Mouse (Mus musculus) midbrain, embryonic 13.5 days (tissue): ENCODE results near the gene Ptpra. TPM values are rescaled to one million over a fixed set of nuclear protein-coding genes. Genes with fewer than 3 reads are reported as not detected.

ENCODE experiments used
- ATAC-seq: fragments of 200-750 bp; cut with Nextera tagmentation; 2 replicates; pipeline ENCODE4 v1.8.0; 2017; ENCODE audit warnings: mild to moderate bottlenecking, moderate TSS enrichment, moderate library complexity
- H3K27ac ChIP-seq: fragments of 300-500 bp; sonication (generic); 2 replicates; pipeline ENCODE4 v1.5.1; 2015; ENCODE audit warnings: inconsistent platforms, mild to moderate bottlenecking, moderate library complexity
- H3K27me3 ChIP-seq: fragments of 300-500 bp; sonication (generic); 2 replicates; pipeline ENCODE4 v1.6.1; 2015; ENCODE audit warnings: mild to moderate bottlenecking, inconsistent platforms
- H3K36me3 ChIP-seq: fragments of 300-500 bp; sonication (generic); 2 replicates; pipeline ENCODE4 v1.6.1; 2015; ENCODE audit warnings: mild to moderate bottlenecking, inconsistent platforms
- H3K4me1 ChIP-seq: fragments of 300-500 bp; sonication (generic); replicated peaks from 2 replicates; pipeline ENCODE4 v1.6.1; 2015; ENCODE audit warnings: inconsistent platforms
- H3K4me2 ChIP-seq: fragments of 300-500 bp; sonication (generic); replicated peaks from 2 replicates; pipeline ENCODE4 v1.6.1; 2015; ENCODE audit warnings: moderate library complexity, mild to moderate bottlenecking, inconsistent platforms
- H3K4me3 ChIP-seq: fragments of 300-500 bp; sonication (generic); replicated peaks from 2 replicates; pipeline ENCODE4 v1.5.1; 2015; ENCODE audit warnings: mild to moderate bottlenecking, inconsistent platforms
- H3K9ac ChIP-seq: fragments of 300-500 bp; sonication (generic); replicated peaks from 2 replicates; pipeline ENCODE4 v1.6.1; 2015; ENCODE audit warnings: mild to moderate bottlenecking, inconsistent platforms
- H3K9me3 ChIP-seq: fragments of 300-500 bp; sonication (generic); 2 replicates; pipeline ENCODE4 v1.6.1; 2016; ENCODE audit warnings: mild to moderate bottlenecking, inconsistent platforms
- WGBS: fragments of 180-500 bp; shearing (Covaris S2); methylation state at CpG from one replicate; pipeline ENCODE4 v1.1.7; 2015; 5-methylcytosine and 5-hydroxymethylcytosine counted together
- polyA plus RNA-seq: library from polyadenylated mRNA; unstranded; fragments of >200 nt; fragmentation: Nextera tagmentation; extraction: Ambion mirVana; gene quantifications from 2 replicates; pipeline ENCODE4 v1.2.1, GENCODE M21; 2015

Ptpra gene
- polyA plus RNA-seq, 1 experiment from 2014 or later = 126 TPM

- ATAC-seq = peak; percentile 96
- peak within 1 kb of the TSS; percentile 90 for H3K27ac ChIP-seq
- H3K36me3 ChIP-seq = peaks cover 7% of the 10 kb centered on the region
- H3K9me3 ChIP-seq = no peaks in the 10 kb centered on the region
- H3K4me2 ChIP-seq = peak within 1 kb of the TSS; percentile 71
- peaks cover 47% of the 10 kb centered on the region for H3K4me1 ChIP-seq
- H3K4me3 ChIP-seq = peak within 1 kb of the TSS; percentile 74
- H3K9ac ChIP-seq = peak within 1 kb of the TSS; percentile 86
- WGBS = under 1% methylated on average over 58 of the region's 58 CpGs
- no peaks in the 10 kb centered on the region for H3K27me3 ChIP-seq
These were observed 25.8 kb upstream of the Ptpra start, which contains the start of the genes Vps16 and Pced1a for GRCm38 (mm10) chr2:130424126-130424853. TSS of gene Vps16 (plus strand) at chr2:130424339. TSS of gene Pced1a (minus strand) at chr2:130424701.

- Histone ChIP-seq H3K4me2 (peak overlapping the region; percentile 71), H3K27ac (no peak overlapping the region), H3K9me3 (no peaks in the 10 kb centered on the region), H3K27me3 (no peaks in the 10 kb centered on the region), H3K4me3 (peak overlapping the region; percentile 74), H3K36me3 (no peaks in the 10 kb centered on the region), H3K4me1 (peaks cover 43% of the 10 kb centered on the region), H3K9ac (peak overlapping the region; percentile 86)
- no peak for ATAC-seq
- 45% methylated on average over 5 of the region's 5 CpGs for WGBS
These were observed 25.0 kb upstream of the Ptpra start for GRCm38 (mm10) chr2:130425112-130425511.

- H3K4me3 ChIP-seq = no peak overlapping the region
- H3K4me2 ChIP-seq = no peak overlapping the region
- no peaks in the 10 kb centered on the region for H3K27me3 ChIP-seq
- no peaks in the 10 kb centered on the region for H3K9me3 ChIP-seq
- WGBS = 72% methylated on average over 2 of the region's 2 CpGs
- peaks cover 13% of the 10 kb centered on the region for H3K4me1 ChIP-seq
- H3K27ac ChIP-seq = no peak overlapping the region
- peaks cover 8% of the 10 kb centered on the region for H3K36me3 ChIP-seq
- ATAC-seq = no peak
- 0 out of 2 replicates have a peak overlapping the region, but pooled peaks have one; percentile 15 for H3K9ac ChIP-seq
These were observed 20.2 kb upstream of the Ptpra start for GRCm38 (mm10) chr2:130429851-130430250.

- Histone ChIP-seq H3K4me2 (no peak overlapping the region), H3K9ac (no peak overlapping the region), H3K27me3 (no peaks in the 10 kb centered on the region), H3K36me3 (peaks cover 8% of the 10 kb centered on the region), H3K4me3 (no peak overlapping the region), H3K4me1 (peaks cover 7% of the 10 kb centered on the region), H3K9me3 (no peaks in the 10 kb centered on the region), H3K27ac (no peak overlapping the region)
- no peak for ATAC-seq
- 84% methylated on average over 3 of the region's 3 CpGs for WGBS
These were observed 19.6 kb upstream of the Ptpra start for GRCm38 (mm10) chr2:130430484-130430883.

- Histone ChIP-seq H3K4me1 (no peaks in the 10 kb centered on the region), H3K27ac (no peak overlapping the region), H3K27me3 (no peaks in the 10 kb centered on the region), H3K36me3 (peaks cover 9% of the 10 kb centered on the region), H3K4me3 (no peak overlapping the region), H3K4me2 (no peak overlapping the region), H3K9ac (no peak overlapping the region), H3K9me3 (no peaks in the 10 kb centered on the region)
- WGBS = 93% methylated on average over 3 of the region's 3 CpGs
- no peak for ATAC-seq
These were observed 17.9 kb upstream of the Ptpra start for GRCm38 (mm10) chr2:130432157-130432556.

GRCm38 (mm10) chr2:130433152-130433551 is 16.9 kb upstream of the Ptpra start:
- no peak overlapping the region for H3K9ac ChIP-seq
- peaks cover 18% of the 10 kb centered on the region for H3K36me3 ChIP-seq
- no peaks in the 10 kb centered on the region for H3K9me3 ChIP-seq

GRCm38 (mm10) chr2:130436769-130437168 is 13.3 kb upstream of the Ptpra start:
- Histone ChIP-seq H3K4me1 (no peaks in the 10 kb centered on the region), H3K9me3 (no peaks in the 10 kb centered on the region), H3K27me3 (no peaks in the 10 kb centered on the region), H3K4me3 (no peak overlapping the region), H3K27ac (no peak overlapping the region), H3K4me2 (no peak overlapping the region), H3K9ac (no peak overlapping the region), H3K36me3 (peaks cover 48% of the 10 kb centered on the region)
- ATAC-seq = no peak
- WGBS = 100% methylated on average over 1 of the region's 1 CpGs

More at GRCm38 (mm10) chr2:130433152-130433551, 16.9 kb upstream of the Ptpra start:
- H3K4me2 ChIP-seq = no peak overlapping the region
- H3K4me3 ChIP-seq = no peak overlapping the region
- H3K27me3 ChIP-seq = no peaks in the 10 kb centered on the region
- H3K27ac ChIP-seq = no peak overlapping the region
- ATAC-seq = peak; percentile 68
- WGBS = 27% methylated on average over 4 of the region's 4 CpGs
- H3K4me1 ChIP-seq = no peaks in the 10 kb centered on the region

- H3K27ac ChIP-seq = no peak overlapping the region
- WGBS = 89% methylated on average over 3 of the region's 3 CpGs
- H3K4me1 ChIP-seq = no peaks in the 10 kb centered on the region
- no peaks in the 10 kb centered on the region for H3K9me3 ChIP-seq
- no peak overlapping the region for H3K4me3 ChIP-seq
- ATAC-seq = no peak
- no peak overlapping the region for H3K4me2 ChIP-seq
- no peak overlapping the region for H3K9ac ChIP-seq
- no peaks in the 10 kb centered on the region for H3K27me3 ChIP-seq
- peaks cover 67% of the 10 kb centered on the region for H3K36me3 ChIP-seq
These were observed 11.2 kb upstream of the Ptpra start for GRCm38 (mm10) chr2:130438861-130439260.

- H3K4me3 ChIP-seq = no peak overlapping the region
- peaks cover 74% of the 10 kb centered on the region for H3K36me3 ChIP-seq
- H3K9ac ChIP-seq = no peak overlapping the region
- no peak for ATAC-seq
- 96% methylated on average over 4 of the region's 4 CpGs for WGBS
- no peak overlapping the region for H3K4me2 ChIP-seq
- no peaks in the 10 kb centered on the region for H3K9me3 ChIP-seq
- no peaks in the 10 kb centered on the region for H3K27me3 ChIP-seq
- no peaks in the 10 kb centered on the region for H3K4me1 ChIP-seq
- H3K27ac ChIP-seq = no peak overlapping the region
These were observed 10.1 kb upstream of the Ptpra start for GRCm38 (mm10) chr2:130439840-130440480.

- no peaks in the 10 kb centered on the region for H3K4me1 ChIP-seq
- H3K9me3 ChIP-seq = no peaks in the 10 kb centered on the region
- H3K27me3 ChIP-seq = no peaks in the 10 kb centered on the region
- no peak overlapping the region for H3K4me3 ChIP-seq
- H3K4me2 ChIP-seq = no peak overlapping the region
- WGBS = 78% methylated on average over 10 of the region's 10 CpGs
- no peak overlapping the region for H3K27ac ChIP-seq
- no peak overlapping the region for H3K9ac ChIP-seq
- H3K36me3 ChIP-seq = peaks cover 82% of the 10 kb centered on the region
- ATAC-seq = no peak
These were observed 7.9 kb upstream of the Ptpra start for GRCm38 (mm10) chr2:130442162-130442561.

GRCm38 (mm10) chr2:130448449-130448848 is 1.6 kb upstream of the Ptpra start:
- Histone ChIP-seq H3K36me3 (peaks cover 19% of the 10 kb centered on the region), H3K4me3 (no peak overlapping the region), H3K9ac (no peak overlapping the region), H3K27me3 (peaks cover 15% of the 10 kb centered on the region), H3K9me3 (no peaks in the 10 kb centered on the region), H3K27ac (no peak overlapping the region), H3K4me2 (no peak overlapping the region), H3K4me1 (peaks cover 33% of the 10 kb centered on the region)
- no peak for ATAC-seq

- 8% methylated on average over 17 of the region's 17 CpGs for WGBS
- Histone ChIP-seq H3K4me3 (peak overlapping the region; percentile 73), H3K4me1 (peaks cover 36% of the 10 kb centered on the region), H3K27me3 (peaks cover 15% of the 10 kb centered on the region), H3K4me2 (peak overlapping the region; percentile 88), H3K9me3 (no peaks in the 10 kb centered on the region), H3K36me3 (peaks cover 12% of the 10 kb centered on the region), H3K27ac (no peak overlapping the region), H3K9ac (peak overlapping the region; percentile 95)
- no peak; the same call in 1 of the 2 replicates for ATAC-seq
These were observed 871 bp upstream of the Ptpra start for GRCm38 (mm10) chr2:130449021-130449793.
